Mouse (Mus musculus) central nervous system, embryonic 11.5 days (tissue): Measurements from ENCODE around the gene Slc18a3. TPM values are rescaled to one million over a fixed set of nuclear protein-coding genes. Genes with fewer than 3 reads are reported as not detected.

Experiments
- polyA plus RNA-seq: library from polyadenylated mRNA; depleted of rRNA; stranded (reverse); fragments of >200 nt; gene quantifications from 2 replicates; pipeline ENCODE4 v1.2.3, GENCODE M21; 2012; rRNA removed

Gene Slc18a3
- 0.14 and 3.2 TPM in 2 replicates for polyA plus RNA-seq

DNA sequence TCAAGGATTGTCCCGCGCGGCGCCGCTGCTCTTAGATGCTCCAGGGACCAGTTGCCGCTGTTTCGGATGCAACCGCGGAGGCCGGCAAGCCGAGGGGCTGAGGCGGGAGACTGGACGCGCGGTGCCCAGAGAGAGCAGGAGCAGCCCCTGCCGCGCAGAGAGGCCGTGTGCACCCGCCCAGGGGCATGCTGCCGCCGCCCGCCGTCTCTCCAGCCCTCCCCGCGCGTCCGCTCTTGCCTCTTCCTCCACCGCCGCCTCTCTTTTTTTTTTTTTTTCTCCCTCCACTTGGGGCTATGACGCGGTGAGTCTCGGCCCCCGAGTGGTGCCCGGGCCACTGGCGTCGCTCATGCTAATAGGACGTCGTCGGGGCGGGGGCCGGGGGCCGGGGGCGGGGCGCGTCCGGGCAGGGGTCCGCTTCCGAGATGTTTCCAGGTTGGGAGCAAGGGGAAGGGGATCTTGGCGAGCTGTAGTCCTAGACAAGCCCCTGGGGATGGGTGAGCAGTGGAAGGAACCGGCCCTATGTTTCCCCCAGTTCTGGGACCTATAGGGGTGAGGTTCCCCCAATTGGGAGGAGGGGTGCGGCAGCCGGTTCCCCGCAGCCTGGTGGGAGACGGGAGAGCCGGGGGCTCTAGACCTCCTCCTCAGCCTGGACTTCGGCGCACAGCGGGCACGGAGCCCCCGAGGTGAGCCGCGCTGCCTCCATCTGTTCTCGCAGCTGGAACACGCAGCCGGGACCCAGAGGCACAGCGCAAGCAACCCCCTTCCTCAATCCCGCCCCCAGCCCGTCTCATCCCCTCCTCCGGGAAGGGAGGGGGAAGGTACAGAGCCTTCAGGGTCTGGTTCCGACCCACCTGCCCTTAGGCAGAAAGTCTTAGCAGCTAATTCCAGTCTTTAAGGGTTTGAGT lies at the start of gene Slc18a3:
Slc18a3 (minus strand) TSS at position 250 of the 905 bp plus-strand sequence.

DNA sequence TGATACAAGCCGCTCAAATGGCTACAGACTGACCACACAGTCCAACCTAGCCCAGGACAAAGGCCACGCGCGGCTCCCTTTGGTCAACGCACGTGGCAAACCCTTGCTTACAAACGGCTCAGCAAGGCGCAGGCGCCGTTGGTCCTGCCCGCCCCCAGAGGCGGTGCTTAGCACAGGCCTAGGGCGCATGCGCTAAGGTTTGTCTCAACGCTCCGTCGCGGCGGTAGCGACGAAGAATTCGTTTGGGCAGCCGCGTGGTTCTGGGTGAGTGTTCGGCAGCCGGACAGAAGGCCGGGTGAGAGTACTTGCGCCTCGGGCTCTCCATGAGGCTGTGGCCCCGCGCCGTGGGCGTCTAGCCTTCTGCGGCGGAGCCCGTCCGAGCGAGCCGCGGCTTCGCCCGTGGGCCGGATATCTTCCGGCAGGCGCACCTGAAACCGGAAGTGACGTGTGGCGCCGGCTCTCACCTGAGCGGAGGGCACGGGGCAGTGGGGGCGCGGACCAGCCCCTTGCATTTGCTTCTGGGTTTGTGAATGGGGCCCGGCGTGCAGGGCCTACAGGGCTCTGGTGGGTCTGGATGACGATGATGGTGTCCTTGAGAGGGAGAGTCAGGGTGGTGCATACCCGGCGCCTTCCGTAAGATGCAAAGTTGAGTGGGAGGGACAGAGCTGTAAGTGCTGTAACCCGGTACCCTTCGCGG lies 48.8 kb upstream of the Slc18a3 start, which contains the start of gene Ercc6:
Ercc6 (plus strand) TSS at position 186 of the 697 bp plus-strand sequence.

DNA sequence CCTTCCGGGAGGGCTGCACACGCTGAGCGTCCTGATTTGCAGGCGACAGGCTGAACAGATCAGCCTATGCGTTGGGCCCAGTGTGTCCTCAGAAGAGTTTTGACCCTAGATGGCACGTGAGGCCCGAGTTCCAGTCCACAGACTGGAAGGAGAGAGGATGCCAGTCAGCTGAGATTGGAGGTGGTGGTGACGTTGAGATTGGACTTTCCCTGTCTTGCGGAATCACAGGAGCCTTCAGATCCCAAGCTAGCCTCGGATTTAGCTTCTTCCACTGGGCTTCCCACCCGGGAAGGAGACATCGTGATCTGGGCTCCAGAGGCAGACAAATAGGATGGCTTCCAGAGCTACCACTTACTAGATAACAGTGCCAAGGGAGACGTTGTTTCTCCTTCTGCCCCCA lies 1.2 kb upstream of the Slc18a3 start, which contains the start of gene Chat:
Chat (minus strand) TSS at position 101 of the 400 bp plus-strand sequence.

Other genes with a start within 250 kb of the Slc18a3 start
- gene Ogdhl, start 142.8 kb downstream of the Slc18a3 start, polyA plus RNA-seq = 13.4 and 17.0 TPM in 2 replicates
- 0.14 TPM in 1 of 2 replicates, not detected in the other for gene 1700024G13Rik, start 76.5 kb downstream of the Slc18a3 start, polyA plus RNA-seq
- 0.08 and 1.3 TPM in 2 replicates for gene Chat, start 1.1 kb upstream of the Slc18a3 start, polyA plus RNA-seq
- gene Ercc6, start 48.7 kb upstream of the Slc18a3 start, polyA plus RNA-seq = 15.3 and 18.8 TPM in 2 replicates
- gene Prrxl1, start 134.6 kb upstream of the Slc18a3 start, polyA plus RNA-seq = 3.7 TPM in 2 replicates
- gene 3425401B19Rik, start 220.4 kb upstream of the Slc18a3 start, polyA plus RNA-seq = 0.02 and 0.67 TPM in 2 replicates